ENCODE assay signal across 28 mouse cellular contexts in the genomic region with DNA sequence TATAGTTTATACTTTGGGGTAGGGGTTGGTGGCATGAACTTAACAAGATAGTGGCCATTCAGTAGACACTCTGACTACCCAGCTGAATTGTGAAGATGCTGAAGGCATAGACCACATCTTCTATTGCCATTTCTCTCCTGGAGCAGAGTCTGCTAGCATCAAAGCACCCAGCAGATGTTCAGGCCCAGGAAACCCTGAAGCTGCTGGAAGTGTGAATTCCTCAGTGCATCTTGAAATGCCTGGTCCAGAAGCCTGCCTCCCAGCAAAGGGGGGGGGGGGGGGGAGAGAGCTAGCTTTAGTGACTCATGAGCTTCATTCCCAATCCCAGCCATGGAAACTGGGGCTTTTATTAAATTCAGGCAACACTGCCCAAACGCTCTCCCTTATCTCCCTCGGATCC.
DNase-seq lines count a peak whose midpoint lies in the region; ATAC-seq lines count a peak whose summit lies in the region.
"Had no signal": no experiment of that assay in that cellular context is flagged by ENCODE, and none has a peak within 500 bp of the region (broad histone marks: within the 10 kb centered on the region; RNA-seq: fewer than 3 reads in every experiment).

No protein-coding gene starts in this region.

- no peaks in the 10 kb centered on the region; the same call in 1 of the 2 replicates for H3K9me3 ChIP-seq in midbrain, embryonic 13.5 days
- H3K9me3 ChIP-seq: embryonic facial prominence, embryonic 13.5 days; embryonic facial prominence, embryonic 15.5 days; forebrain, embryonic 10.5 days; forebrain, embryonic 12.5 days; G1E had no signal

- ATAC-seq in frontal cortex, adult (ENCODE audit: low TSS enrichment), result peak; percentile 83
- no peak for ATAC-seq in midbrain, embryonic 13.5 days
- ATAC-seq: activated CD4-positive, CD25-positive, alpha-beta regulatory T cell, adult 4 months; CD4-positive, CD25-positive, alpha-beta regulatory T cell, adult 4 months; forebrain, embryonic 14.5 days; forebrain, embryonic 16.5 days; Patski had no signal

- H3K4me3 ChIP-seq in midbrain, embryonic 13.5 days (replicated peaks), result no peak overlapping the region
- H3K4me3 ChIP-seq: embryonic facial prominence, embryonic 13.5 days; embryonic facial prominence, embryonic 15.5 days; erythroblast, embryonic 14.5 days; forebrain, embryonic 10.5 days; forebrain, embryonic 12.5 days had no signal

- no peak overlapping the region for H3K4me2 ChIP-seq in midbrain, embryonic 13.5 days (replicated peaks)
- H3K4me2 ChIP-seq: embryonic facial prominence, embryonic 13.5 days; embryonic facial prominence, embryonic 15.5 days; forebrain, embryonic 12.5 days had no signal

- H3K9ac ChIP-seq in midbrain, embryonic 13.5 days (replicated peaks), result no peak overlapping the region
- H3K9ac ChIP-seq: embryonic facial prominence, embryonic 13.5 days; embryonic facial prominence, embryonic 15.5 days; forebrain, embryonic 12.5 days had no signal

- 61% methylated on average over 2 of the region's 2 CpGs for WGBS in midbrain, embryonic 13.5 days

- DNase-seq in frontal cortex, postnatal 25 days (ENCODE audit: low spot score in 2 of 2), result no peak
- DNase-seq in Muller cell, postnatal 12 days (ENCODE audit: inconsistent ontology term), result peak; percentile 16
- DNase-seq in brain, adult 2 months (ENCODE audit: low read depth, low spot score), result peak; percentile 76
- DNase-seq in kidney, adult 11 months, result no peak
- DNase-seq: adrenal gland, adult 8-10 months; adrenal gland, postnatal 14 days; adrenal gland, postnatal 36 days; B cell, adult 2 months; cerebellum, adult 11 months; cerebellum, adult 18-20 months; cerebellum, adult 8-10 months; cerebellum, adult 9-11 months; cerebellum, postnatal 14 days; cerebellum, postnatal 36 days; embryo, embryonic 11 days had no signal

- H3K27me3 ChIP-seq in midbrain, embryonic 13.5 days, result no peaks in the 10 kb centered on the region
- H3K27me3 ChIP-seq: embryonic facial prominence, embryonic 13.5 days; embryonic facial prominence, embryonic 15.5 days had no signal

- peaks cover 10% of the 10 kb centered on the region; the same call in 1 of the 2 replicates for H3K4me1 ChIP-seq in midbrain, embryonic 13.5 days (replicated peaks)
- H3K4me1 ChIP-seq: embryonic facial prominence, embryonic 13.5 days; embryonic facial prominence, embryonic 15.5 days had no signal

- H3K27ac ChIP-seq in midbrain, embryonic 13.5 days, result no peak overlapping the region
- H3K27ac ChIP-seq: embryonic facial prominence, embryonic 13.5 days; embryonic facial prominence, embryonic 15.5 days; forebrain, embryonic 10.5 days; forebrain, embryonic 12.5 days had no signal

- H3K36me3 ChIP-seq in midbrain, embryonic 13.5 days, result no peaks in the 10 kb centered on the region
- H3K36me3 ChIP-seq: embryonic facial prominence, embryonic 13.5 days; embryonic facial prominence, embryonic 15.5 days; forebrain, embryonic 10.5 days; forebrain, embryonic 12.5 days; G1E had no signal

Comparison
In these comparisons a context has a peak if more than half of its experiments do, and no peak if none do; other contexts are left out.
1. DNase-seq: peak in Muller cell, postnatal 12 days (single experiment) and brain, adult 2 months (single experiment); none in frontal cortex, postnatal 25 days (0 of 2) and kidney, adult 11 months (single experiment).